11 mouse cellular contexts compared by ENCODE assay signal in the genomic region with DNA sequence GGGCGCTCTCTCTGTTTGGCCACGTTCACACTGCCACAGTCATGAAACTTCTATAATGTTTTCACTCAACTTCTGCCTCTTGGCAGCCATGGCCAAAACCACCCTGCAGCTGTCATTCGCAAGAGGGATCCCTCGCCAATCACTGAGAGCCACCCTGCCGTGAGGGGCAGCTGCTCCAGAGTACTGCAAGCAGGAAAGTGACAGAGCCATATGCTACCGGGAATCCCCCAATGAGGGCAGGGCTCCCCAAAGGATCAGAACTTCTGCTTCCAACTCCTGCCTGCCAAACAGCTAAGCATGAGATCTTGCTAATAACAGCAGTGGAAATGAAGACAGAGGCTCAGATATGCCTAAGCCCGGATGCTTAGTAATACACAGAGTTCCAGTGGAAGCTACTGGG. TPM values are rescaled to one million over a fixed set of nuclear protein-coding genes. Genes with fewer than 3 reads are reported as not detected.
DNase-seq lines count a peak whose midpoint lies in the region; ATAC-seq and TF ChIP-seq lines count a peak whose summit lies in the region.
"Had no signal": no experiment of that assay in that cellular context is flagged by ENCODE, and none has a peak within 500 bp of the region (broad histone marks: within the 10 kb centered on the region; RNA-seq: fewer than 3 reads in every experiment).

No protein-coding gene starts in this region.

- intact Hi-C loops in left cerebral cortex, postnatal 14 days (cut with DNase I) = no loop called here

- no peak overlapping the region for H3K4me2 ChIP-seq in forebrain, embryonic 13.5 days
- H3K4me2 ChIP-seq in forebrain, embryonic 11.5 days (ENCODE audit: low read depth, low read length, severe bottlenecking) = no peak overlapping the region
- H3K4me2 ChIP-seq in neural tube, embryonic 13.5 days = no peak overlapping the region
- no peak overlapping the region for H3K4me2 ChIP-seq in hindbrain, embryonic 15.5 days
- peak overlapping the region; percentile 57 for H3K4me2 ChIP-seq in myocyte (ENCODE audit: low read depth)
- H3K4me2 ChIP-seq: intestine, embryonic 15.5 days had no signal

- H3K27ac ChIP-seq in forebrain, embryonic 13.5 days = no peak overlapping the region
- H3K27ac ChIP-seq in forebrain, embryonic 11.5 days (ENCODE audit: low read depth, low read length) = no peak overlapping the region
- no peak overlapping the region for H3K27ac ChIP-seq in neural tube, embryonic 13.5 days (replicated peaks)
- 0 out of 2 replicates have a peak overlapping the region, but pooled peaks have one; percentile 24 for H3K27ac ChIP-seq in hindbrain, embryonic 15.5 days (replicated peaks)
- H3K27ac ChIP-seq: intestine, embryonic 15.5 days had no signal

- DNase-seq in forebrain, embryonic 11.5 days (ENCODE audit: low spot score) = no peak
- DNase-seq in neural tube, embryonic 10.5 days (ENCODE audit: extremely low spot score, low spot score) = no peak
- DNase-seq in thymus, adult 18-20 months = no peak
- DNase-seq in left cerebral cortex, postnatal 14 days (ENCODE audit: low spot score in 2 of 2) = no peak
- DNase-seq: adrenal gland, postnatal 14 days; kidney, postnatal 4 days had no signal

- no peaks in the 10 kb centered on the region for H3K27me3 ChIP-seq in forebrain, embryonic 13.5 days
- no peaks in the 10 kb centered on the region for H3K27me3 ChIP-seq in forebrain, embryonic 11.5 days (ENCODE audit: control insufficient read depth, insufficient read depth, low read length)
- no peaks in the 10 kb centered on the region for H3K27me3 ChIP-seq in neural tube, embryonic 13.5 days
- H3K27me3 ChIP-seq in hindbrain, embryonic 15.5 days = no peaks in the 10 kb centered on the region
- no peaks in the 10 kb centered on the region for H3K27me3 ChIP-seq in myocyte (ENCODE audit: control insufficient read depth, insufficient read depth, insufficient read length)
- H3K27me3 ChIP-seq: intestine, embryonic 15.5 days had no signal

- H3K4me3 ChIP-seq in forebrain, embryonic 13.5 days = no peak overlapping the region
- H3K4me3 ChIP-seq in forebrain, embryonic 11.5 days (ENCODE audit: low read depth, low read length) = no peak overlapping the region
- H3K4me3 ChIP-seq in neural tube, embryonic 13.5 days = no peak overlapping the region
- no peak overlapping the region for H3K4me3 ChIP-seq in hindbrain, embryonic 15.5 days
- H3K4me3 ChIP-seq in myocyte = no peak overlapping the region
- H3K4me3 ChIP-seq: intestine, embryonic 15.5 days had no signal

- no peak overlapping the region for H3K9ac ChIP-seq in forebrain, embryonic 13.5 days
- no peak overlapping the region for H3K9ac ChIP-seq in forebrain, embryonic 11.5 days (ENCODE audit: low read length)
- H3K9ac ChIP-seq in neural tube, embryonic 13.5 days = no peak overlapping the region
- no peak overlapping the region for H3K9ac ChIP-seq in hindbrain, embryonic 15.5 days
- H3K9ac ChIP-seq: intestine, embryonic 15.5 days had no signal

- peaks cover 6% of the 10 kb centered on the region; the same call in 1 of the 2 replicates for H3K4me1 ChIP-seq in forebrain, embryonic 13.5 days
- no peaks in the 10 kb centered on the region for H3K4me1 ChIP-seq in forebrain, embryonic 11.5 days (replicated peaks; ENCODE audit: control insufficient read depth, insufficient read depth, low read length)
- H3K4me1 ChIP-seq in neural tube, embryonic 13.5 days (replicated peaks) = peaks cover 3% of the 10 kb centered on the region
- H3K4me1 ChIP-seq in hindbrain, embryonic 15.5 days (replicated peaks) = peaks cover 10% of the 10 kb centered on the region
- H3K4me1 ChIP-seq: intestine, embryonic 15.5 days had no signal

- 42% methylated on average over 7 of the region's 7 CpGs for WGBS in forebrain, embryonic 13.5 days
- 62% methylated on average over 7 of the region's 7 CpGs for WGBS in forebrain, embryonic 11.5 days
- WGBS in neural tube, embryonic 13.5 days = 45% methylated on average over 7 of the region's 7 CpGs
- WGBS in hindbrain, embryonic 15.5 days = 35% methylated on average over 7 of the region's 7 CpGs

- H3K79me2 ChIP-seq in myocyte (ENCODE audit: control insufficient read depth, insufficient read depth) = no peaks in the 10 kb centered on the region

- ATAC-seq in forebrain, embryonic 13.5 days = peak; percentile 93
- ATAC-seq in forebrain, embryonic 11.5 days (replicated peaks; ENCODE audit: low FRiP score) = no peak
- peak; percentile 69 for ATAC-seq in neural tube, embryonic 13.5 days (ENCODE audit: low read depth)
- ATAC-seq in hindbrain, embryonic 15.5 days (ENCODE audit: low FRiP score, low read depth) = peak; percentile 81; the same call in 1 of the 2 replicates
- ATAC-seq: intestine, embryonic 15.5 days had no signal

- no peak overlapping the region for H3ac ChIP-seq in myocyte (ENCODE audit: control insufficient read depth, insufficient read length)

- no peaks in the 10 kb centered on the region for H3K9me3 ChIP-seq in forebrain, embryonic 13.5 days (replicated peaks)
- no peaks in the 10 kb centered on the region for H3K9me3 ChIP-seq in forebrain, embryonic 11.5 days (ENCODE audit: control insufficient read depth, low read length)
- no peaks in the 10 kb centered on the region for H3K9me3 ChIP-seq in neural tube, embryonic 13.5 days
- no peaks in the 10 kb centered on the region for H3K9me3 ChIP-seq in hindbrain, embryonic 15.5 days
- H3K9me3 ChIP-seq: intestine, embryonic 15.5 days had no signal

- H3K36me3 ChIP-seq in forebrain, embryonic 13.5 days (ENCODE audit: poor library complexity, severe bottlenecking) = no peaks in the 10 kb centered on the region
- no peaks in the 10 kb centered on the region for H3K36me3 ChIP-seq in forebrain, embryonic 11.5 days (ENCODE audit: control insufficient read depth, insufficient read depth, low read length)
- H3K36me3 ChIP-seq in neural tube, embryonic 13.5 days = no peaks in the 10 kb centered on the region
- no peaks in the 10 kb centered on the region for H3K36me3 ChIP-seq in hindbrain, embryonic 15.5 days
- H3K36me3 ChIP-seq in myocyte (ENCODE audit: control insufficient read depth, insufficient read depth) = no peaks in the 10 kb centered on the region
- H3K36me3 ChIP-seq: intestine, embryonic 15.5 days had no signal

- TF ChIP-seq POLR2A in myocyte (IDR thresholded peaks at IDR 0.05; ENCODE audit: insufficient read length, low read depth) = no peak

TF ChIP-seq in myocyte, 11 proteins besides CTCF, POLR2A, EP300 and RAD21:
- TF ChIP-seq MYOD1 (IDR thresholded peaks at IDR 0.05; ENCODE audit: control insufficient read depth in 1 of 3, insufficient read length in 2 of 3, low read depth in 2 of 3) (peak; percentile 76 to 99 (median 99)), USF1 (IDR thresholded peaks at IDR 0.05; ENCODE audit: low read depth) (no peak), TCF12 (IDR thresholded peaks at IDR 0.05; ENCODE audit: insufficient read depth, poor library complexity, severe bottlenecking) (peak; percentile 80), TCF3 (IDR thresholded peaks at IDR 0.05; ENCODE audit: insufficient read length, low read depth) (peak; percentile 57), MYOG (IDR thresholded peaks at IDR 0.05; ENCODE audit: control insufficient read depth in 1 of 3, insufficient read depth in 1 of 3, insufficient read length in 2 of 3, low read depth in 2 of 3) (peak; percentile 71 to 99 (median 95))
TF ChIP-seq in myocyte: peak in this region for 4.

RNA-seq across cellular contexts. Expression of a gene that starts 52.0 kb away (rescaled TPM):
- polyA plus RNA-seq in forebrain, embryonic 13.5 days (2015; fragmentation: Nextera tagmentation; extraction: Ambion mirVana) = 2.1 and 3.2 TPM in 2 replicates
- polyA plus RNA-seq in forebrain, embryonic 11.5 days (2014; fragmentation: Nextera tagmentation; extraction: Ambion mirVana) = 4.4 and 5.1 TPM in 2 replicates
- polyA plus RNA-seq in neural tube, embryonic 13.5 days (2015; fragmentation: Nextera tagmentation; extraction: Ambion mirVana) = 5.1 and 5.3 TPM in 2 replicates
- 4.6 and 5.9 TPM in 2 replicates for polyA plus RNA-seq in hindbrain, embryonic 15.5 days (2015; fragmentation: Nextera tagmentation; extraction: Ambion mirVana)
- polyA plus RNA-seq in myocyte (2012; fragmentation: generic; extraction: Trizol) = 8.6 TPM
- total RNA-seq in left cerebral cortex, postnatal 14 days (2021) = 10 to 100 TPM; 20.0 to 24.4 TPM
